Mouse (Mus musculus): ENCODE measurements around the gene Nup214. TPM values are rescaled to one million over a fixed set of nuclear protein-coding genes. Genes with fewer than 3 reads are reported as not detected.
A peak's percentile ranks its signal among the peaks of the same experiment; 100 is the strongest.
"Not testable (repeated sequence)": the region's sequence is repeated elsewhere in the genome, so short reads cannot be mapped to it uniquely, and the experiment has no call there.

The Nup214 gene
- polyA plus RNA-seq, 1 experiment from 2014 or later = 64.6 TPM

GRCm38 (mm10) chr2:32019704-32020103 is 45.5 kb downstream of the Nup214 start:
- WGBS = 90% methylated on average over 4 of the region's 4 CpGs
- Histone ChIP-seq H3K9me3 (ENCODE audit: control insufficient read depth, low read length) (no peaks in the 10 kb centered on the region), H3K4me2 (no peak overlapping the region), H3K4me3 (ENCODE audit: low read depth, low read length) (no peak overlapping the region), H3K27me3 (ENCODE audit: control insufficient read depth, insufficient read depth, low read length) (no peaks in the 10 kb centered on the region), H3K27ac (ENCODE audit: low read depth, low read length) (no peak overlapping the region), H3K9ac (ENCODE audit: low read length) (no peak overlapping the region), H3K4me1 (ENCODE audit: control insufficient read depth, insufficient read depth, low read length) (no peaks in the 10 kb centered on the region), H3K36me3 (ENCODE audit: control insufficient read depth, insufficient read depth, low read length) (peaks cover 23% of the 10 kb centered on the region)
- DNase-seq (ENCODE audit: low spot score, missing footprints) (peak; percentile 28), ATAC-seq (ENCODE audit: low FRiP score) (no peak)

GRCm38 (mm10) chr2:32020229-32020628 is 46.0 kb downstream of the Nup214 start:
- ATAC-seq (ENCODE audit: low FRiP score) (no peak), DNase-seq (ENCODE audit: low spot score, missing footprints) (peak; percentile 68)
- H3K9me3 ChIP-seq (ENCODE audit: control insufficient read depth, low read length) = no peaks in the 10 kb centered on the region
- no peaks in the 10 kb centered on the region for H3K27me3 ChIP-seq (ENCODE audit: control insufficient read depth, insufficient read depth, low read length)
- H3K36me3 ChIP-seq (ENCODE audit: control insufficient read depth, insufficient read depth, low read length) = peaks cover 26% of the 10 kb centered on the region
- no peak overlapping the region for H3K9ac ChIP-seq (ENCODE audit: low read length)
- no peak overlapping the region for H3K4me2 ChIP-seq
- no peak overlapping the region for H3K4me3 ChIP-seq (ENCODE audit: low read depth, low read length)
- 93% methylated on average over 5 of the region's 5 CpGs for WGBS
- no peak overlapping the region for H3K27ac ChIP-seq (ENCODE audit: low read depth, low read length)
- no peaks in the 10 kb centered on the region for H3K4me1 ChIP-seq (ENCODE audit: control insufficient read depth, insufficient read depth, low read length)

- ATAC-seq (ENCODE audit: low FRiP score) (no peak), DNase-seq (ENCODE audit: low spot score, missing footprints) (peak; percentile 33)
- no peaks in the 10 kb centered on the region for H3K27me3 ChIP-seq (ENCODE audit: control insufficient read depth, insufficient read depth, low read length)
- 95% methylated on average over 4 of the region's 4 CpGs for WGBS
- no peaks in the 10 kb centered on the region for H3K9me3 ChIP-seq (ENCODE audit: control insufficient read depth, low read length)
- H3K36me3 ChIP-seq (ENCODE audit: control insufficient read depth, insufficient read depth, low read length) = peaks cover 21% of the 10 kb centered on the region
- no peak overlapping the region for H3K9ac ChIP-seq (ENCODE audit: low read length)
- no peak overlapping the region for H3K4me2 ChIP-seq
- H3K4me1 ChIP-seq (ENCODE audit: control insufficient read depth, insufficient read depth, low read length) = no peaks in the 10 kb centered on the region
- H3K27ac ChIP-seq (ENCODE audit: low read depth, low read length) = no peak overlapping the region
- H3K4me3 ChIP-seq (ENCODE audit: low read depth, low read length) = no peak overlapping the region
These were observed 50.1 kb downstream of the Nup214 start for GRCm38 (mm10) chr2:32024372-32024771.

GRCm38 (mm10) chr2:32029636-32030035 is 55.4 kb downstream of the Nup214 start:
- Histone ChIP-seq H3K9me3 (ENCODE audit: control insufficient read depth, low read length) (no peaks in the 10 kb centered on the region), H3K4me3 (ENCODE audit: low read depth, low read length) (no peak overlapping the region), H3K4me2 (no peak overlapping the region), H3K27me3 (ENCODE audit: control insufficient read depth, insufficient read depth, low read length) (no peaks in the 10 kb centered on the region), H3K27ac (ENCODE audit: low read depth, low read length) (no peak overlapping the region), H3K36me3 (ENCODE audit: control insufficient read depth, insufficient read depth, low read length) (peaks cover 22% of the 10 kb centered on the region; the same call in 1 of the 2 replicates), H3K9ac (ENCODE audit: low read length) (no peak overlapping the region), H3K4me1 (ENCODE audit: control insufficient read depth, insufficient read depth, low read length) (no peaks in the 10 kb centered on the region)
- ATAC-seq (ENCODE audit: low FRiP score) = no peak
- no peak for DNase-seq (ENCODE audit: low spot score, missing footprints)
- 85% methylated on average over 3 of the region's 3 CpGs for WGBS

GRCm38 (mm10) chr2:32033436-32033835 is 59.2 kb downstream of the Nup214 start:
- no peak overlapping the region for H3K4me3 ChIP-seq (ENCODE audit: low read depth, low read length)
- H3K9me3 ChIP-seq (ENCODE audit: control insufficient read depth, low read length) = no peaks in the 10 kb centered on the region
- no peaks in the 10 kb centered on the region for H3K4me1 ChIP-seq (ENCODE audit: control insufficient read depth, insufficient read depth, low read length)
- no peak overlapping the region for H3K27ac ChIP-seq (ENCODE audit: low read depth, low read length)
- H3K27me3 ChIP-seq (ENCODE audit: control insufficient read depth, insufficient read depth, low read length) = no peaks in the 10 kb centered on the region
- 93% methylated on average over 6 of the region's 6 CpGs for WGBS
- no peak overlapping the region for H3K9ac ChIP-seq (ENCODE audit: low read length)
- H3K36me3 ChIP-seq (ENCODE audit: control insufficient read depth, insufficient read depth, low read length) = peaks cover 21% of the 10 kb centered on the region; the same call in 1 of the 2 replicates
- DNase-seq (ENCODE audit: low spot score, missing footprints) (no peak), ATAC-seq (ENCODE audit: low FRiP score) (no peak)
- no peak overlapping the region for H3K4me2 ChIP-seq

- WGBS = 94% methylated on average over 6 of the region's 6 CpGs
- no peak for DNase-seq (ENCODE audit: low spot score, missing footprints)
- Histone ChIP-seq H3K9ac (ENCODE audit: low read length) (no peak overlapping the region), H3K36me3 (ENCODE audit: control insufficient read depth, insufficient read depth, low read length) (peaks cover 29% of the 10 kb centered on the region; the same call in 1 of the 2 replicates), H3K4me2 (no peak overlapping the region), H3K27ac (ENCODE audit: low read depth, low read length) (no peak overlapping the region), H3K4me3 (ENCODE audit: low read depth, low read length) (no peak overlapping the region), H3K9me3 (ENCODE audit: control insufficient read depth, low read length) (no peaks in the 10 kb centered on the region), H3K27me3 (ENCODE audit: control insufficient read depth, insufficient read depth, low read length) (no peaks in the 10 kb centered on the region), H3K4me1 (ENCODE audit: control insufficient read depth, insufficient read depth, low read length) (no peaks in the 10 kb centered on the region)
- no peak for ATAC-seq (ENCODE audit: low FRiP score)
These were observed 60.0 kb downstream of the Nup214 start for GRCm38 (mm10) chr2:32034206-32034605.

- H3K4me2 ChIP-seq = no peak overlapping the region
- ATAC-seq (ENCODE audit: low FRiP score) (no peak), DNase-seq (ENCODE audit: low spot score, missing footprints) (no peak)
- no peaks in the 10 kb centered on the region for H3K4me1 ChIP-seq (ENCODE audit: control insufficient read depth, insufficient read depth, low read length)
- no peak overlapping the region for H3K27ac ChIP-seq (ENCODE audit: low read depth, low read length)
- H3K36me3 ChIP-seq (ENCODE audit: control insufficient read depth, insufficient read depth, low read length) = peaks cover 27% of the 10 kb centered on the region
- no peaks in the 10 kb centered on the region for H3K9me3 ChIP-seq (ENCODE audit: control insufficient read depth, low read length)
- H3K9ac ChIP-seq (ENCODE audit: low read length) = no peak overlapping the region
- no peaks in the 10 kb centered on the region for H3K27me3 ChIP-seq (ENCODE audit: control insufficient read depth, insufficient read depth, low read length)
- WGBS = 82% methylated on average over 6 of the region's 6 CpGs
- H3K4me3 ChIP-seq (ENCODE audit: low read depth, low read length) = no peak overlapping the region
These were observed 63.1 kb downstream of the Nup214 start for GRCm38 (mm10) chr2:32037279-32037858.

- ATAC-seq (ENCODE audit: low FRiP score) (no peak), DNase-seq (ENCODE audit: low spot score, missing footprints) (no peak)
- no peak overlapping the region for H3K9ac ChIP-seq (ENCODE audit: low read length)
- no peak overlapping the region for H3K4me2 ChIP-seq
- 90% methylated on average over 8 of the region's 8 CpGs for WGBS
- H3K4me3 ChIP-seq (ENCODE audit: low read depth, low read length) = no peak overlapping the region
- peaks cover 24% of the 10 kb centered on the region for H3K36me3 ChIP-seq (ENCODE audit: control insufficient read depth, insufficient read depth, low read length)
- H3K9me3 ChIP-seq (ENCODE audit: control insufficient read depth, low read length) = no peaks in the 10 kb centered on the region
- no peaks in the 10 kb centered on the region for H3K27me3 ChIP-seq (ENCODE audit: control insufficient read depth, insufficient read depth, low read length)
- H3K4me1 ChIP-seq (ENCODE audit: control insufficient read depth, insufficient read depth, low read length) = no peaks in the 10 kb centered on the region
- H3K27ac ChIP-seq (ENCODE audit: low read depth, low read length) = no peak overlapping the region
These were observed 64.4 kb downstream of the Nup214 start for GRCm38 (mm10) chr2:32038661-32039081.

GRCm38 (mm10) chr2:32040646-32041045 is 66.4 kb downstream of the Nup214 start:
- WGBS = 90% methylated on average over 8 of the region's 9 CpGs
- peaks cover 19% of the 10 kb centered on the region for H3K36me3 ChIP-seq (ENCODE audit: control insufficient read depth, insufficient read depth, low read length)
- not testable (repeated sequence) for H3K9me3 ChIP-seq (ENCODE audit: control insufficient read depth, low read length); H3K27ac ChIP-seq (ENCODE audit: low read depth, low read length); ATAC-seq (ENCODE audit: low FRiP score); DNase-seq (ENCODE audit: low spot score, missing footprints); H3K4me3 ChIP-seq (ENCODE audit: low read depth, low read length); H3K4me1 ChIP-seq (ENCODE audit: control insufficient read depth, insufficient read depth, low read length); H3K4me2 ChIP-seq; H3K27me3 ChIP-seq (ENCODE audit: control insufficient read depth, insufficient read depth, low read length); H3K9ac ChIP-seq (ENCODE audit: low read length)

All from midbrain, embryonic 11.5 days (tissue).